Mouse (Mus musculus) kidney, postnatal 10 days (tissue): ENCODE data around the gene Hey2.

ENCODE experiments used
- DNase-seq: peaks from one replicate; pipeline ENCODE4 v3.0.0; 2021; ENCODE audit warnings: mixed read lengths

Gene Hey2

GRCm38 (mm10) chr10:30789521-30789920, 53.1 kb downstream of the Hey2 start:
- no peak for DNase-seq

DNA sequence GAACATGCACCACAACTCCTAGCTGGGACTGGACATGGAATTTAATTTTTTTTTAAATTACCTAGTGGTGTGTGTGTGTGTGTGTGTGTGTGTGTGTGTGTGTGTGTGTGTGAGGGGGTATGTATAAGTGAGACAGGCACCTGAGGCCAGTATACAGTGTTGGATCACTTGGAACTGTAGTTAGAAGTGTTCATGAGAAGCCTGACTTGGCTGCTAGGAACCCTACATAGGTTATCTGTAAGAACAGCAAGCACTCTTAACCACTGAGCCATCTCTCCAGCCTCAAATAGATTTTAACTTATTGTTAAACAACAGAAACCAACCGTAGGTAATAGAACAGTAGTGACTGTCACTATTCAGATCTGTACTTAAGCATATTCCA, 54.3 kb downstream of the Hey2 start:
- DNase-seq, result no peak

DNA sequence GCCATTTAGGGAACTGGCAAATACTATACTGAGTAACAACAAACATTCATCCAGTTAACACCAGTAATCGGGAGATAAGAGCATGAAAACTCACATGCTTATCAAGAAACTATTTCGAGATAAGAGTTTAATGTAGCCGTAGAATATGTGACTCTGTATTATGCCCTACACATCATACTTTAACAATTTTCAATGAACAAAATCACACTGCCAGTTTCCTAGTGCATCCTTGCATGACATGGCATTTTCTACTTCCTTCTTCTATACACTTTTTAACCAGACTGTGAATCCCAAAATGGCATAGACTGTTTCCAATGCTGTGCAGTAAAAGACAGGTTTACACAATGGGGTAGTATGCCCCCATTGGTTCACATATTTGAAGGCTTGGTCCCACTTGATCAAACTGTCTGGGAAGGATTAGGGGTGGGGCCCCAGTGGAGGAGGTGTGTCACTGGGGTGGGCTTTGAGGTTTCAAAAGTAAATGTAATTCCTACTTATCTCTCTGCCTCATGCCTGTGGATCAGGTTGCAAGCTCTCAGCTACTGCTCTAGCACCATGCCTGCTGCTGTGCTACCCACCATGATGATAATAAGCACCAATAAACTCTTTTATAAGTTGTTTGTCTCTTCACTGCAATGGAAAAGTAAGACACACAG, 54.8 kb downstream of the Hey2 start:
- DNase-seq, result no peak

- DNase-seq, result no peak
Measured at GRCm38 (mm10) chr10:30786103-30786754, 56.4 kb downstream of the Hey2 start.
